Mouse (Mus musculus) effector memory CD4-positive, alpha-beta T cell, adult 5 months (primary cell): ENCODE measurements around the gene Stat4. TPM values are rescaled to one million over a fixed set of nuclear protein-coding genes. Genes with fewer than 3 reads are reported as not detected.

Experiments used
- polyA plus RNA-seq: library from polyadenylated mRNA; unstranded; fragments of 100-300 nt; shearing (Covaris generic); gene quantifications from one replicate; pipeline ENCODE4 v1.2.1, GENCODE M21; 2017

Stat4 gene
- polyA plus RNA-seq: 462 TPM

GRCm38 (mm10) chr1:51986848-51987247, at the start of gene Stat4:
Stat4 (plus strand) TSS chr1:51987148.

GRCm38 (mm10) chr1:52118860-52119591, 132.1 kb downstream of the Stat4 start, which contains the start of gene Stat1:
Stat1 (plus strand) TSS chr1:52119440.

Other genes with a start within 250 kb of the Stat4 start
- 0.46 TPM for gene Myo1b, start 71.1 kb upstream of the Stat4 start, polyA plus RNA-seq
- gene Stat1, start 132.3 kb downstream of the Stat4 start, polyA plus RNA-seq: 258 TPM
- gene Gls, start 246.1 kb downstream of the Stat4 start, polyA plus RNA-seq: 372 TPM